Mouse (Mus musculus) cerebellum, adult 2 months (tissue): ENCODE measurements around the gene Krtap12-1.

Experiments
- CTCF ChIP-seq: fragments of 200-500 bp; IDR thresholded peaks from 2 replicates; pipeline ENCODE4 v1.5.1; 2011; ENCODE audit warnings: low read depth, mild to moderate bottlenecking, control low read depth, low read length, moderate library complexity, borderline replicate concordance; ENCODE audit not compliant: insufficient read depth
- POLR2A ChIP-seq: fragments of 200-500 bp; IDR thresholded peaks from 2 replicates; pipeline ENCODE4 v1.6.1; 2011; ENCODE audit warnings: low read length, control low read depth, borderline replicate concordance; ENCODE audit not compliant: insufficient read depth

GRCm38 (mm10) chr10:77670710-77671109 is 49.7 kb upstream of the Krtap12-1 start:
- no peak for TF ChIP-seq CTCF
- TF ChIP-seq POLR2A, result no peak
